Mouse (Mus musculus): Measurements from ENCODE around the gene AU018091.
"Not testable (repeated sequence)": the region's sequence is repeated elsewhere in the genome, so short reads cannot be mapped to it uniquely, and the experiment has no call there.

The AU018091 gene

GRCm38 (mm10) chr7:3168925-3169324, at the start of gene AU018091:
Gene AU018091 (minus strand): TSS chr7:3169203.
- no peak for ATAC-seq (ENCODE audit: insufficient number of reproducible peaks, low FRiP score, low TSS enrichment)

GRCm38 (mm10) chr7:3217546-3218056, 48.6 kb upstream of the AU018091 start:
- ATAC-seq (ENCODE audit: insufficient number of reproducible peaks, low FRiP score, low TSS enrichment): no peak

GRCm38 (mm10) chr7:3216331-3216730, 47.3 kb upstream of the AU018091 start:
- no peak for ATAC-seq (ENCODE audit: insufficient number of reproducible peaks, low FRiP score, low TSS enrichment)

- no peak for ATAC-seq (ENCODE audit: insufficient number of reproducible peaks, low FRiP score, low TSS enrichment)
Observed at GRCm38 (mm10) chr7:3213557-3213956, 44.6 kb upstream of the AU018091 start.

- ATAC-seq (ENCODE audit: insufficient number of reproducible peaks, low FRiP score, low TSS enrichment): no peak
Observed at GRCm38 (mm10) chr7:3213156-3213555, 44.2 kb upstream of the AU018091 start.

- ATAC-seq (ENCODE audit: insufficient number of reproducible peaks, low FRiP score, low TSS enrichment): no peak
Observed at GRCm38 (mm10) chr7:3212002-3212790, 43.2 kb upstream of the AU018091 start.

GRCm38 (mm10) chr7:3211518-3211917, 42.5 kb upstream of the AU018091 start:
- ATAC-seq (ENCODE audit: insufficient number of reproducible peaks, low FRiP score, low TSS enrichment): no peak

- no peak for ATAC-seq (ENCODE audit: insufficient number of reproducible peaks, low FRiP score, low TSS enrichment)
Observed at GRCm38 (mm10) chr7:3210605-3211004, 41.6 kb upstream of the AU018091 start.

GRCm38 (mm10) chr7:3206520-3206919, 37.5 kb upstream of the AU018091 start:
- ATAC-seq (ENCODE audit: insufficient number of reproducible peaks, low FRiP score, low TSS enrichment): no peak

- ATAC-seq (ENCODE audit: insufficient number of reproducible peaks, low FRiP score, low TSS enrichment): no peak
Observed at GRCm38 (mm10) chr7:3204628-3205027, 35.6 kb upstream of the AU018091 start.

- ATAC-seq (ENCODE audit: insufficient number of reproducible peaks, low FRiP score, low TSS enrichment): no peak
Observed at GRCm38 (mm10) chr7:3203890-3204289, 34.9 kb upstream of the AU018091 start.

GRCm38 (mm10) chr7:3201134-3201705, 32.2 kb upstream of the AU018091 start:
- no peak for ATAC-seq (ENCODE audit: insufficient number of reproducible peaks, low FRiP score, low TSS enrichment)

- ATAC-seq (ENCODE audit: insufficient number of reproducible peaks, low FRiP score, low TSS enrichment): no peak
Observed at GRCm38 (mm10) chr7:3198884-3199283, 29.9 kb upstream of the AU018091 start.

GRCm38 (mm10) chr7:3195850-3196249, 26.8 kb upstream of the AU018091 start:
- ATAC-seq (ENCODE audit: insufficient number of reproducible peaks, low FRiP score, low TSS enrichment): no peak

- ATAC-seq (ENCODE audit: insufficient number of reproducible peaks, low FRiP score, low TSS enrichment): no peak
Observed at GRCm38 (mm10) chr7:3194531-3194930, 25.5 kb upstream of the AU018091 start.

- no peak for ATAC-seq (ENCODE audit: insufficient number of reproducible peaks, low FRiP score, low TSS enrichment)
Observed at GRCm38 (mm10) chr7:3193905-3194304, 24.9 kb upstream of the AU018091 start.

GRCm38 (mm10) chr7:3193049-3193632, 24.1 kb upstream of the AU018091 start:
- no peak for ATAC-seq (ENCODE audit: insufficient number of reproducible peaks, low FRiP score, low TSS enrichment)

GRCm38 (mm10) chr7:3191971-3192498, 23.0 kb upstream of the AU018091 start:
- ATAC-seq (ENCODE audit: insufficient number of reproducible peaks, low FRiP score, low TSS enrichment): no peak

- ATAC-seq (ENCODE audit: insufficient number of reproducible peaks, low FRiP score, low TSS enrichment): not testable (repeated sequence)
Observed at GRCm38 (mm10) chr7:3186726-3187125, 17.7 kb upstream of the AU018091 start.

GRCm38 (mm10) chr7:3186136-3186535, 17.1 kb upstream of the AU018091 start:
- ATAC-seq (ENCODE audit: insufficient number of reproducible peaks, low FRiP score, low TSS enrichment): no peak

GRCm38 (mm10) chr7:3184394-3184793, 15.4 kb upstream of the AU018091 start:
- ATAC-seq (ENCODE audit: insufficient number of reproducible peaks, low FRiP score, low TSS enrichment): no peak

Measured in cerebellum, adult (tissue).